Mouse (Mus musculus) CH12.LX (cell line): Measurements from ENCODE around the gene Kif5c.

Experiments
- CHD1 ChIP-seq: IDR thresholded peaks from 2 replicates; pipeline ENCODE4 v1.6.1; 2012; ENCODE audit warnings: low read depth, low read length, improper control_type of control experiment, inconsistent platforms
- CTCF ChIP-seq, 2 experiments: IDR thresholded peaks in 1 of 2; conservative IDR thresholded peaks in 1 of 2; 2 replicates each; pipeline ENCODE4 v1.5.1; 2011 to 2012; ENCODE audit warnings: low read depth in 2 of 2, low read length in 2 of 2, improper control_type of control experiment in 1 of 2, inconsistent platforms in 1 of 2, mild to moderate bottlenecking in 1 of 2, moderate library complexity in 1 of 2
- GABPA ChIP-seq: IDR thresholded peaks from 2 replicates; pipeline ENCODE4 v1.6.1; 2012; ENCODE audit warnings: low read depth, low read length, improper control_type of control experiment, inconsistent platforms; ENCODE audit not compliant: insufficient replicate concordance
- MXI1 ChIP-seq: IDR thresholded peaks from 2 replicates; pipeline ENCODE4 v1.6.1; 2011; ENCODE audit warnings: mild to moderate bottlenecking, low read depth, low read length, improper control_type of control experiment
- POLR2A ChIP-seq: IDR thresholded peaks from 2 replicates; pipeline ENCODE4 v1.6.1; 2011; ENCODE audit warnings: low read depth, mild to moderate bottlenecking, improper control_type of control experiment, low read length
- POLR2AphosphoS2 ChIP-seq: IDR thresholded peaks from 2 replicates; pipeline ENCODE4 v1.6.1; 2011; ENCODE audit warnings: low read depth, low read length, improper control_type of control experiment
- USF1 ChIP-seq: IDR thresholded peaks from 2 replicates; pipeline ENCODE4 v1.6.1; 2014; ENCODE audit warnings: low read depth, mild to moderate bottlenecking, inconsistent platforms, low read length, improper control_type of control experiment

DNA sequence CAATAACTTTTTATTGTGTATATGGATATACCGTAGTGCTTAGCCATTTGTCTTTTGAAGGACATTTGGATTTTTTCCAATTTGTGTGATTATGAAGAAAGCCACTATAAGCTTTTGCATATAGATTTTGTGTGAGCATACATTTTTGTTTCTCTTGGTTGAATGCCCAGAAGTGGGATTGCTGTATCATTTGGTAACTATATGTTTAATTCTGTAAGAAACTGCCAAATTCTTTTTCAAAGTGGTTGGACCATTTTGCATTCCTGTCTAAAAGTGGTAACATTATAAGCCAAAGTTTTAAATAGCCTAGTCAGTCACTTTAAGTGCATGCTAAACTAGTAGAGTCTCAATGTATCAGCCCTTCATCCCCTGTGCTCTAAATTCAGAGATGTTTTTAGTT, 6.5 kb downstream of the Kif5c start:
- TF ChIP-seq GABPA (no peak), CHD1 (no peak), POLR2AphosphoS2 (no peak), CTCF (conservative IDR thresholded peaks at IDR 0.05 in 1 of 2, IDR thresholded peaks at IDR 0.05 in 1 of 2; ENCODE audit: low read depth in 2 of 2, low read length in 2 of 2) (no peak), POLR2A (no peak), MXI1 (no peak), USF1 (no peak)
